Mouse (Mus musculus): ENCODE measurements around the gene Ccdc163. TPM values are rescaled to one million over a fixed set of nuclear protein-coding genes. Genes with fewer than 3 reads are reported as not detected.

Ccdc163 gene
- polyA plus RNA-seq, 1 experiment from 2014 or later, result 23.8 TPM

GRCm38 (mm10) chr4:116777079-116777478, 68.8 kb downstream of the Ccdc163 start:
- DNase-seq (ENCODE audit: low spot score) (no peak), ATAC-seq (ENCODE audit: insufficient read depth, low FRiP score, low TSS enrichment) (no peak)
- WGBS, result 85% methylated on average over 3 of the region's 3 CpGs
- Histone ChIP-seq H3K27ac (ENCODE audit: low read depth, low read length) (no peak overlapping the region), H3K9ac (ENCODE audit: low read length) (no peak overlapping the region), H3K27me3 (ENCODE audit: control insufficient read depth, insufficient read depth, low read length) (no peaks in the 10 kb centered on the region), H3K36me3 (ENCODE audit: control insufficient read depth, insufficient read depth, low read length) (no peaks in the 10 kb centered on the region), H3K4me1 (ENCODE audit: control insufficient read depth, insufficient read depth, low read length) (peaks cover 2% of the 10 kb centered on the region), H3K4me3 (ENCODE audit: low read depth, low read length) (no peak overlapping the region), H3K9me3 (ENCODE audit: control insufficient read depth, low read length) (no peaks in the 10 kb centered on the region), H3K4me2 (ENCODE audit: low read depth) (no peak overlapping the region)

- ATAC-seq (ENCODE audit: insufficient read depth, low FRiP score, low TSS enrichment) (no peak), DNase-seq (ENCODE audit: low spot score) (no peak)
- Histone ChIP-seq H3K9me3 (ENCODE audit: control insufficient read depth, low read length) (no peaks in the 10 kb centered on the region), H3K4me3 (ENCODE audit: low read depth, low read length) (no peak overlapping the region), H3K36me3 (ENCODE audit: control insufficient read depth, insufficient read depth, low read length) (no peaks in the 10 kb centered on the region), H3K9ac (ENCODE audit: low read length) (no peak overlapping the region), H3K4me2 (ENCODE audit: low read depth) (no peak overlapping the region), H3K4me1 (ENCODE audit: control insufficient read depth, insufficient read depth, low read length) (peaks cover 8% of the 10 kb centered on the region), H3K27me3 (ENCODE audit: control insufficient read depth, insufficient read depth, low read length) (no peaks in the 10 kb centered on the region), H3K27ac (ENCODE audit: low read depth, low read length) (no peak overlapping the region)
- WGBS, result 82% methylated on average over 2 of the region's 2 CpGs
Measured at GRCm38 (mm10) chr4:116780541-116780940, 72.2 kb downstream of the Ccdc163 start.

GRCm38 (mm10) chr4:116781366-116781765, 73.1 kb downstream of the Ccdc163 start:
- Histone ChIP-seq H3K9ac (ENCODE audit: low read length) (no peak overlapping the region), H3K4me1 (ENCODE audit: control insufficient read depth, insufficient read depth, low read length) (peaks cover 8% of the 10 kb centered on the region), H3K27me3 (ENCODE audit: control insufficient read depth, insufficient read depth, low read length) (no peaks in the 10 kb centered on the region), H3K36me3 (ENCODE audit: control insufficient read depth, insufficient read depth, low read length) (no peaks in the 10 kb centered on the region), H3K4me3 (ENCODE audit: low read depth, low read length) (no peak overlapping the region), H3K27ac (ENCODE audit: low read depth, low read length) (no peak overlapping the region), H3K9me3 (ENCODE audit: control insufficient read depth, low read length) (no peaks in the 10 kb centered on the region), H3K4me2 (ENCODE audit: low read depth) (no peak overlapping the region)
- 23% methylated on average over 2 of the region's 2 CpGs for WGBS
- no peak for ATAC-seq (ENCODE audit: insufficient read depth, low FRiP score, low TSS enrichment)
- no peak for DNase-seq (ENCODE audit: low spot score)

- H3K4me3 ChIP-seq (ENCODE audit: low read depth, low read length), result no peak overlapping the region
- 6% methylated on average over 8 of the region's 8 CpGs for WGBS
- peak overlapping the region; percentile 47 for H3K9ac ChIP-seq (ENCODE audit: low read length)
- peak overlapping the region; percentile 24 for H3K4me2 ChIP-seq (ENCODE audit: low read depth)
- DNase-seq (ENCODE audit: low spot score) (peak; percentile 40), ATAC-seq (ENCODE audit: insufficient read depth, low FRiP score, low TSS enrichment) (no peak)
- H3K36me3 ChIP-seq (ENCODE audit: control insufficient read depth, insufficient read depth, low read length), result no peaks in the 10 kb centered on the region
- H3K9me3 ChIP-seq (ENCODE audit: control insufficient read depth, low read length), result peaks cover 2% of the 10 kb centered on the region; the same call in 1 of the 2 replicates
- no peak overlapping the region for H3K27ac ChIP-seq (ENCODE audit: low read depth, low read length)
- peaks cover 8% of the 10 kb centered on the region for H3K4me1 ChIP-seq (ENCODE audit: control insufficient read depth, insufficient read depth, low read length)
- H3K27me3 ChIP-seq (ENCODE audit: control insufficient read depth, insufficient read depth, low read length), result no peaks in the 10 kb centered on the region
Measured at GRCm38 (mm10) chr4:116782171-116782570, 73.9 kb downstream of the Ccdc163 start.

GRCm38 (mm10) chr4:116786587-116786986, 78.3 kb downstream of the Ccdc163 start:
- H3K4me1 ChIP-seq (ENCODE audit: control insufficient read depth, insufficient read depth, low read length), result peaks cover 8% of the 10 kb centered on the region
- ATAC-seq (ENCODE audit: insufficient read depth, low FRiP score, low TSS enrichment) (no peak), DNase-seq (ENCODE audit: low spot score) (no peak)
- H3K36me3 ChIP-seq (ENCODE audit: control insufficient read depth, insufficient read depth, low read length), result no peaks in the 10 kb centered on the region
- H3K9ac ChIP-seq (ENCODE audit: low read length), result no peak overlapping the region
- peaks cover 2% of the 10 kb centered on the region; the same call in 1 of the 2 replicates for H3K9me3 ChIP-seq (ENCODE audit: control insufficient read depth, low read length)
- 94% methylated on average over 1 of the region's 1 CpGs for WGBS
- no peak overlapping the region for H3K4me2 ChIP-seq (ENCODE audit: low read depth)
- H3K27ac ChIP-seq (ENCODE audit: low read depth, low read length), result no peak overlapping the region
- no peak overlapping the region for H3K4me3 ChIP-seq (ENCODE audit: low read depth, low read length)
- no peaks in the 10 kb centered on the region for H3K27me3 ChIP-seq (ENCODE audit: control insufficient read depth, insufficient read depth, low read length)

GRCm38 (mm10) chr4:116787985-116788760, 79.9 kb downstream of the Ccdc163 start:
- Histone ChIP-seq H3K9ac (ENCODE audit: low read length) (no peak overlapping the region), H3K9me3 (ENCODE audit: control insufficient read depth, low read length) (peaks cover 2% of the 10 kb centered on the region; the same call in 1 of the 2 replicates), H3K4me3 (ENCODE audit: low read depth, low read length) (no peak overlapping the region), H3K4me2 (ENCODE audit: low read depth) (no peak overlapping the region), H3K4me1 (ENCODE audit: control insufficient read depth, insufficient read depth, low read length) (no peaks in the 10 kb centered on the region), H3K36me3 (ENCODE audit: control insufficient read depth, insufficient read depth, low read length) (no peaks in the 10 kb centered on the region), H3K27ac (ENCODE audit: low read depth, low read length) (no peak overlapping the region), H3K27me3 (ENCODE audit: control insufficient read depth, insufficient read depth, low read length) (no peaks in the 10 kb centered on the region)
- 39% methylated on average over 7 of the region's 7 CpGs for WGBS
- ATAC-seq (ENCODE audit: insufficient read depth, low FRiP score, low TSS enrichment) (no peak), DNase-seq (ENCODE audit: low spot score) (no peak)

GRCm38 (mm10) chr4:116788956-116789355, 80.6 kb downstream of the Ccdc163 start:
- H3K4me3 ChIP-seq (ENCODE audit: low read depth, low read length), result no peak overlapping the region
- 18% methylated on average over 3 of the region's 3 CpGs for WGBS
- no peaks in the 10 kb centered on the region for H3K4me1 ChIP-seq (ENCODE audit: control insufficient read depth, insufficient read depth, low read length)
- H3K27ac ChIP-seq (ENCODE audit: low read depth, low read length), result no peak overlapping the region
- peaks cover 2% of the 10 kb centered on the region; the same call in 1 of the 2 replicates for H3K9me3 ChIP-seq (ENCODE audit: control insufficient read depth, low read length)
- H3K36me3 ChIP-seq (ENCODE audit: control insufficient read depth, insufficient read depth, low read length), result no peaks in the 10 kb centered on the region
- H3K9ac ChIP-seq (ENCODE audit: low read length), result no peak overlapping the region
- no peak overlapping the region for H3K4me2 ChIP-seq (ENCODE audit: low read depth)
- ATAC-seq (ENCODE audit: insufficient read depth, low FRiP score, low TSS enrichment), result no peak
- DNase-seq (ENCODE audit: low spot score), result peak; percentile 81
- H3K27me3 ChIP-seq (ENCODE audit: control insufficient read depth, insufficient read depth, low read length), result no peaks in the 10 kb centered on the region

- Histone ChIP-seq H3K9ac (ENCODE audit: low read length) (no peak overlapping the region), H3K27me3 (ENCODE audit: control insufficient read depth, insufficient read depth, low read length) (no peaks in the 10 kb centered on the region), H3K27ac (ENCODE audit: low read depth, low read length) (no peak overlapping the region), H3K9me3 (ENCODE audit: control insufficient read depth, low read length) (no peaks in the 10 kb centered on the region), H3K4me2 (ENCODE audit: low read depth) (no peak overlapping the region), H3K4me3 (ENCODE audit: low read depth, low read length) (no peak overlapping the region), H3K4me1 (ENCODE audit: control insufficient read depth, insufficient read depth, low read length) (no peaks in the 10 kb centered on the region), H3K36me3 (ENCODE audit: control insufficient read depth, insufficient read depth, low read length) (no peaks in the 10 kb centered on the region)
- no peak for ATAC-seq (ENCODE audit: insufficient read depth, low FRiP score, low TSS enrichment)
- 87% methylated on average over 8 of the region's 8 CpGs for WGBS
- DNase-seq (ENCODE audit: low spot score), result no peak
Measured at GRCm38 (mm10) chr4:116792453-116792852, 84.1 kb downstream of the Ccdc163 start.

GRCm38 (mm10) chr4:116794273-116794672, 86.0 kb downstream of the Ccdc163 start:
- Histone ChIP-seq H3K4me2 (ENCODE audit: low read depth) (no peak overlapping the region), H3K9ac (ENCODE audit: low read length) (no peak overlapping the region), H3K4me3 (ENCODE audit: low read depth, low read length) (no peak overlapping the region), H3K27ac (ENCODE audit: low read depth, low read length) (no peak overlapping the region), H3K27me3 (ENCODE audit: control insufficient read depth, insufficient read depth, low read length) (no peaks in the 10 kb centered on the region), H3K36me3 (ENCODE audit: control insufficient read depth, insufficient read depth, low read length) (no peaks in the 10 kb centered on the region), H3K4me1 (ENCODE audit: control insufficient read depth, insufficient read depth, low read length) (no peaks in the 10 kb centered on the region), H3K9me3 (ENCODE audit: control insufficient read depth, low read length) (no peaks in the 10 kb centered on the region)
- DNase-seq (ENCODE audit: low spot score) (no peak), ATAC-seq (ENCODE audit: insufficient read depth, low FRiP score, low TSS enrichment) (no peak)
- WGBS, result 83% methylated on average over 2 of the region's 2 CpGs
